Mouse (Mus musculus) liver, embryonic 16.5 days (tissue): ENCODE measurements at regions not wholly inside any gene's neighbourhood (a gene's known extent, or its start where the extent isn't known, plus 50 kb on each side); places are given as distances from the start of the nearest gene placed in this dataset.
"Not testable (repeated sequence)": the region's sequence is repeated elsewhere in the genome, so short reads cannot be mapped to it uniquely, and the experiment has no call there.

Experiments used
- ATAC-seq: fragments of 200-750 bp; cut with Nextera tagmentation; 2 replicates; pipeline ENCODE4 v1.8.0; 2017; ENCODE audit warnings: low read depth, mild to moderate bottlenecking, moderate number of reproducible peaks, moderate library complexity
- H3K27ac ChIP-seq: fragments of 300-500 bp; sonication (generic); 2 replicates; pipeline ENCODE4 v1.5.1; 2014; ENCODE audit warnings: mild to moderate bottlenecking, low read length
- H3K27me3 ChIP-seq: fragments of 300-500 bp; sonication (generic); 2 replicates; pipeline ENCODE4 v1.6.1; 2014; ENCODE audit warnings: low read depth, low read length, mixed read lengths; ENCODE audit not compliant: control insufficient read depth, insufficient read depth
- H3K36me3 ChIP-seq: fragments of 300-500 bp; sonication (generic); 2 replicates; pipeline ENCODE4 v1.6.1; 2014; ENCODE audit warnings: mild to moderate bottlenecking; ENCODE audit not compliant: control insufficient read depth, insufficient read depth
- H3K4me1 ChIP-seq: fragments of 300-500 bp; sonication (generic); 2 replicates; pipeline ENCODE4 v1.6.1; 2014; ENCODE audit warnings: low read depth, low read length, mixed read lengths; ENCODE audit not compliant: control insufficient read depth
- H3K4me2 ChIP-seq: fragments of 300-500 bp; sonication (generic); 2 replicates; pipeline ENCODE4 v1.6.1; 2014; ENCODE audit warnings: low read depth, low read length, mixed read lengths
- H3K4me3 ChIP-seq: fragments of 300-500 bp; sonication (generic); 2 replicates; pipeline ENCODE4 v1.5.1; 2014; ENCODE audit warnings: low read depth, mild to moderate bottlenecking, low read length
- H3K9ac ChIP-seq: fragments of 300-500 bp; sonication (generic); 2 replicates; pipeline ENCODE4 v1.6.1; 2014; ENCODE audit warnings: low read depth, low read length
- H3K9me3 ChIP-seq: fragments of 300-500 bp; sonication (generic); replicated peaks from 2 replicates; pipeline ENCODE4 v1.6.1; 2016; ENCODE audit warnings: low read length; ENCODE audit not compliant: control insufficient read depth
- WGBS: fragments of 180-500 bp; shearing (Covaris S2); extraction: QIAGEN DNeasy Blood & Tissue Kit; methylation state at CpG from one replicate; pipeline ENCODE4 v1.1.7; 2014; ENCODE audit not compliant: insufficient replicate concordance; 5-methylcytosine and 5-hydroxymethylcytosine counted together

DNA sequence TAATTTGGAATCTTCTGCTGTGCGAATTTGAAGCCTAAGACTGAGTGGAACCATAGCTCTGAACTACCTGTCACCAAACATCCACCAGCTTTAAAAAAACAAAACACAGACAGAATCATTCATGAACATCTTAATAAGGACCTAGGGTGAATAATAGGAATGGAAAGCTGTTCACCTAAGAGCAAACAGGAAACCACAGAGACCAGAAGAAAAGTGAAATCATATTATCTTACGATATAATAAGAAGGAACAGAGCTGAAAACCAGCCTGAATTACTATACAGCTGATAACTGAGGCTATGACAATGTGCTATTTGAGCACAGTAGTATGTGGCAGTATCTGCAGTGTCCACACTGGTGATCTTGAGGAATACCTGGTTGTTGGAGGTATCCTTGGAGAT is 980.3 kb upstream of the Zfp386 start:
- H3K4me3 ChIP-seq = no peak overlapping the region
- 61% methylated on average over 2 of the region's 2 CpGs for WGBS
- H3K4me2 ChIP-seq = no peak overlapping the region
- no peak overlapping the region for H3K27ac ChIP-seq
- no peak overlapping the region for H3K9ac ChIP-seq
- no peaks in the 10 kb centered on the region for H3K9me3 ChIP-seq
- ATAC-seq = no peak
- H3K36me3 ChIP-seq = no peaks in the 10 kb centered on the region
- no peaks in the 10 kb centered on the region for H3K4me1 ChIP-seq
- H3K27me3 ChIP-seq = no peaks in the 10 kb centered on the region

GRCm38 (mm10) chr12:115091460-115091859 is 956.1 kb upstream of the Zfp386 start:
- ATAC-seq, H3K27me3 ChIP-seq, H3K4me1 ChIP-seq, H3K9me3 ChIP-seq, H3K4me2 ChIP-seq, H3K27ac ChIP-seq, H3K4me3 ChIP-seq, H3K36me3 ChIP-seq, H3K9ac ChIP-seq: not testable (repeated sequence)
- WGBS = 50% methylated on average over 2 of the region's 2 CpGs

- H3K9ac ChIP-seq = no peak overlapping the region
- H3K27me3 ChIP-seq = no peaks in the 10 kb centered on the region
- no peak overlapping the region for H3K27ac ChIP-seq
- ATAC-seq = no peak
- H3K9me3 ChIP-seq = no peaks in the 10 kb centered on the region
- no peaks in the 10 kb centered on the region for H3K4me1 ChIP-seq
- no peaks in the 10 kb centered on the region for H3K36me3 ChIP-seq
- no peak overlapping the region for H3K4me3 ChIP-seq
- no peak overlapping the region for H3K4me2 ChIP-seq
Observed at GRCm38 (mm10) chr12:115109742-115110141, 937.8 kb upstream of the Zfp386 start.

DNA sequence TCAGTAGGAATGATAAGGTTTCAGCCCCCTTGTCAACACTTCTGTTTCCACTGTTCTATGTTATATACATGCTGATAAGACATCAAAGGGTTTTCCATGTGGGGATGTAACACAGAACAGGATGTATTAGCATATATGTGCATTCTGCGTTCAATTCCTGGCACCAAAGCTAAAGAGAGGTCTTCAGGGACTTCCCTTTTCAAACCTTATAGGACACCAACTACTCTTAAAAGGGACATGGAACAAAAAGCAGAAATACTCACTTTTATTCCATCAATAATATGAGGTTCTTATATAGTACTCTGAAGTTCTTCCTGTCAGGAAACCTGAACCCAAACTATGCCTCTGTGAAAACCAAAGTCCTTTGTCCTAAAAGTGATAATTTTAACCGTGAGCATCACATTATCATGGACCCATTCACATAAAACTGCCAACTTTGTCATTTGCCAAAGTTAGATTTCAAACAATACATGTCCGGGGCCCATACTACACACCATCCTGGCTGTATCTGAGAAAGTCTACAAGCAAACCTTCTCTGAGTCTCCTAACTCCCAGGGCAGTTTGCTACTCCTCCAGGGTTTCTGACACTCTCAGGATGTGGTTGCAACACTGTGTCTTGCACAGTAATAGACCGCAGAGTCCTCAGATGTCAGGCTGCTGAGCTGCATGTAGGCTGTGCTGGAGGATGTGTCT is 928.2 kb upstream of the Zfp386 start:
- H3K27me3 ChIP-seq, H3K27ac ChIP-seq, H3K4me3 ChIP-seq, H3K36me3 ChIP-seq, H3K4me1 ChIP-seq, H3K9me3 ChIP-seq, ATAC-seq, H3K9ac ChIP-seq, H3K4me2 ChIP-seq: not testable (repeated sequence)
- WGBS = 43% methylated on average over 4 of the region's 4 CpGs

DNA sequence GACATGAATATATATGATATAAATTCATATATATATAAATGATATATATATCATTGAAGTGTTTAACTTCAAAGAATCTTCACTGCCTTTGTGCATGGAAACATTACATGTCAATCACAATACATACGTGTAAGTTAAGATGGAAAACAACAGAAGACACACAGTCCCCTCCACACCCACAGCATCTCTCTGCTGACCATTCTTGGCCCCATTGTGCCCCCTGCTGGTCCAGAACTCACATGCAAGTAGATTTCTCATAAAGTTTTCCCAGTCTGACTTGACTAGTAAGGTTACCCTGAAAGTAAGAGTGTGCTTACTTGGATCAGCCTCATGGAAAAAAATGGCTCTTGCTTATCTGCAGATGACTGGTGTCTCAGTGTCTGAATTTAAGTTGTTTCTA is 926.3 kb upstream of the Zfp386 start:
- no peak for ATAC-seq
- Histone ChIP-seq H3K9ac (no peak overlapping the region), H3K27ac (no peak overlapping the region), H3K4me3 (no peak overlapping the region), H3K27me3 (no peaks in the 10 kb centered on the region), H3K4me2 (no peak overlapping the region), H3K36me3 (no peaks in the 10 kb centered on the region), H3K4me1 (no peaks in the 10 kb centered on the region), H3K9me3 (no peaks in the 10 kb centered on the region)
- 42% methylated on average over 1 of the region's 1 CpGs for WGBS

- Histone ChIP-seq H3K4me3 (no peak overlapping the region), H3K4me2 (no peak overlapping the region), H3K27me3 (no peaks in the 10 kb centered on the region), H3K27ac (no peak overlapping the region), H3K4me1 (no peaks in the 10 kb centered on the region), H3K36me3 (no peaks in the 10 kb centered on the region), H3K9me3 (no peaks in the 10 kb centered on the region), H3K9ac (no peak overlapping the region)
- ATAC-seq = no peak
Observed at GRCm38 (mm10) chr12:115121899-115122298, 925.6 kb upstream of the Zfp386 start.

GRCm38 (mm10) chr12:115132930-115133329 is 914.6 kb upstream of the Zfp386 start:
- not testable (repeated sequence) for H3K9ac ChIP-seq, H3K4me2 ChIP-seq, ATAC-seq, H3K9me3 ChIP-seq, H3K27ac ChIP-seq, H3K4me1 ChIP-seq, H3K36me3 ChIP-seq, H3K4me3 ChIP-seq, H3K27me3 ChIP-seq
- WGBS = 43% methylated on average over 3 of the region's 6 CpGs

DNA sequence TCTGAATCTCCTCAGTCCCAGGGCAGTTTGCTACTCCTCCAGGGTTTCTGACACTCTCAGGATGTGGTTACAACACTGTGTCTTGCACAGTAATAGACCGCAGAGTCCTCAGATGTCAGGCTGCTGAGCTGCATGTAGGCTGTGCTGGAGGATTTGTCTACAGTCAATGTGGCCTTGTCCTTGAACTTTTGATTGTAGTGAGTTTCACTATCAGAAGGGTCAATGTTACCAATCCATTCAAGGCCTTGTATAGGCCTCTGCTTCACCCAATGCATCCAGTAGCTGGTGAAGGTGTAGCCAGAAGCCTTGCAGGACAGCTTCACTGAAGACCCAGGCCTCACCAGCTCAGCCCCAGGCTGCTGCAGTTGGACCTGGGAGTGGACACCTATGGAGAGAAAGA is 902.1 kb upstream of the Zfp386 start:
- not testable (repeated sequence) for H3K27me3 ChIP-seq, H3K36me3 ChIP-seq, ATAC-seq, H3K27ac ChIP-seq, H3K9ac ChIP-seq, H3K4me2 ChIP-seq, H3K9me3 ChIP-seq, H3K4me1 ChIP-seq, H3K4me3 ChIP-seq
- WGBS = 75% methylated on average over 1 of the region's 1 CpGs

GRCm38 (mm10) chr12:115146471-115146870 is 901.1 kb upstream of the Zfp386 start:
- H3K36me3 ChIP-seq, H3K4me2 ChIP-seq: not testable (repeated sequence)

More at GRCm38 (mm10) chr12:115146471-115146870, 901.1 kb upstream of the Zfp386 start:
- not testable (repeated sequence) for H3K27ac ChIP-seq, ATAC-seq, H3K27me3 ChIP-seq, H3K9ac ChIP-seq, H3K4me1 ChIP-seq, H3K4me3 ChIP-seq, H3K9me3 ChIP-seq
- 71% methylated on average over 2 of the region's 2 CpGs for WGBS
